Mouse (Mus musculus) limb, embryonic 14.5 days (tissue): ENCODE data around the gene Zscan26. TPM values are rescaled to one million over a fixed set of nuclear protein-coding genes. Genes with fewer than 3 reads are reported as not detected.

Experiments used
- ATAC-seq: fragments of 200-750 bp; cut with Nextera tagmentation; 2 replicates; pipeline ENCODE4 v1.8.0; 2017; ENCODE audit warnings: low read depth, moderate number of reproducible peaks, moderate TSS enrichment; ENCODE audit not compliant: low FRiP score
- DNase-seq: peaks from one replicate; pipeline ENCODE4 v3.0.0-alpha.2; 2015; ENCODE audit warnings: low spot score
- H3K27ac ChIP-seq: fragments of 300-500 bp; sonication (generic); replicated peaks from 2 replicates; pipeline ENCODE4 v1.5.1; 2014; ENCODE audit warnings: low read depth, mild to moderate bottlenecking, low read length, moderate library complexity, mixed read lengths
- H3K27me3 ChIP-seq: fragments of 300-500 bp; sonication (generic); 2 replicates; pipeline ENCODE4 v1.6.1; 2014; ENCODE audit warnings: low read length, mixed read lengths; ENCODE audit not compliant: control insufficient read depth, insufficient read depth
- H3K36me3 ChIP-seq: fragments of 300-500 bp; sonication (generic); 2 replicates; pipeline ENCODE4 v1.6.1; 2014; ENCODE audit warnings: mild to moderate bottlenecking, low read length, moderate library complexity, mixed read lengths; ENCODE audit not compliant: control insufficient read depth, insufficient read depth
- H3K4me1 ChIP-seq: fragments of 300-500 bp; sonication (generic); 2 replicates; pipeline ENCODE4 v1.6.1; 2014; ENCODE audit warnings: antibody characterized with exemption, low read length, mixed read lengths; ENCODE audit not compliant: control insufficient read depth, insufficient read depth
- H3K4me2 ChIP-seq: fragments of 300-500 bp; sonication (generic); replicated peaks from 2 replicates; pipeline ENCODE4 v1.6.1; 2014; ENCODE audit warnings: low read depth, mild to moderate bottlenecking, low read length, moderate library complexity; ENCODE audit not compliant: severe bottlenecking
- H3K4me3 ChIP-seq: fragments of 300-500 bp; sonication (generic); replicated peaks from 2 replicates; pipeline ENCODE4 v1.5.1; 2014; ENCODE audit warnings: low read length
- H3K9ac ChIP-seq: fragments of 300-500 bp; sonication (generic); 2 replicates; pipeline ENCODE4 v1.6.1; 2014; ENCODE audit warnings: mild to moderate bottlenecking, low read depth, low read length, moderate library complexity; ENCODE audit not compliant: severe bottlenecking
- H3K9me3 ChIP-seq: fragments of 300-500 bp; sonication (generic); 2 replicates; pipeline ENCODE4 v1.6.1; 2016; ENCODE audit warnings: low read length; ENCODE audit not compliant: control insufficient read depth
- POLR2A ChIP-seq: fragments of 200-500 bp; IDR thresholded peaks from 2 replicates; pipeline ENCODE4 v1.8.0; 2012; ENCODE audit warnings: inconsistent platforms, mild to moderate bottlenecking, moderate library complexity, borderline replicate concordance; ENCODE audit not compliant: insufficient read depth, insufficient read length; ENCODE audit errors: extremely low read depth
- WGBS: fragments of 180-500 bp; shearing (Covaris S2); extraction: QIAGEN DNeasy Blood & Tissue Kit; methylation state at CpG from one replicate; pipeline ENCODE4 v1.1.7; 2014; 5-methylcytosine and 5-hydroxymethylcytosine counted together
- polyA plus RNA-seq, 2 experiments: library from polyadenylated mRNA; depleted of rRNA in 1 of 2; stranded (reverse) in 1 of 2; unstranded in 1 of 2; fragments of >200 nt; fragmentation: Nextera tagmentation in 1 of 2; extraction: Ambion mirVana in 1 of 2; gene quantifications; 2 replicates each; pipeline versions ENCODE4 v1.2.1 to v1.2.3; 2012 to 2014

Zscan26 gene
- polyA plus RNA-seq, 2 experiments: 17.7 to 52.4 TPM

GRCm38 (mm10) chr13:21441207-21441572 lies 12.3 kb downstream of the Zscan26 start:
- Histone ChIP-seq H3K4me2 (peak overlapping the region; percentile 84), H3K4me1 (no peaks in the 10 kb centered on the region), H3K9me3 (no peaks in the 10 kb centered on the region), H3K27me3 (no peaks in the 10 kb centered on the region), H3K36me3 (peaks cover 36% of the 10 kb centered on the region), H3K4me3 (peak overlapping the region; percentile 60), H3K9ac (peak overlapping the region; percentile 72), H3K27ac (peak overlapping the region; percentile 68; the same call in 1 of the 2 replicates)
- no peak for TF ChIP-seq POLR2A
- WGBS: 15% methylated on average over 10 of the region's 10 CpGs
- ATAC-seq (no peak), DNase-seq (no peak)

- TF ChIP-seq POLR2A: 0 out of 2 replicates have a peak, but pooled peaks have one; percentile 9
- ATAC-seq: peak; percentile 87
These were observed 12.9 kb downstream of the Zscan26 start, which contains the start of gene Pgbd1 for GRCm38 (mm10) chr13:21440503-21441206. Pgbd1 (minus strand) TSS chr13:21441058.

GRCm38 (mm10) chr13:21435476-21435875 lies 18.1 kb downstream of the Zscan26 start:
- TF ChIP-seq POLR2A: no peak
- Histone ChIP-seq H3K36me3 (no peaks in the 10 kb centered on the region), H3K9ac (no peak overlapping the region), H3K27ac (no peak overlapping the region), H3K9me3 (no peaks in the 10 kb centered on the region), H3K4me2 (no peak overlapping the region), H3K4me1 (no peaks in the 10 kb centered on the region), H3K4me3 (no peak overlapping the region), H3K27me3 (no peaks in the 10 kb centered on the region)
- DNase-seq (no peak), ATAC-seq (no peak)
- WGBS: 83% methylated on average over 4 of the region's 4 CpGs

More at GRCm38 (mm10) chr13:21440503-21441206, 12.9 kb downstream of the Zscan26 start, which contains the start of gene Pgbd1:
- Histone ChIP-seq H3K4me1 (no peaks in the 10 kb centered on the region), H3K27ac (peak within 1 kb of the TSS; percentile 68), H3K36me3 (peaks cover 31% of the 10 kb centered on the region), H3K9ac (peak within 1 kb of the TSS; percentile 72), H3K4me2 (peak within 1 kb of the TSS; percentile 84), H3K9me3 (no peaks in the 10 kb centered on the region), H3K4me3 (peak within 1 kb of the TSS; percentile 60), H3K27me3 (no peaks in the 10 kb centered on the region)
- peak; percentile 74 for DNase-seq
- 1% methylated on average over 32 of the region's 32 CpGs for WGBS

- no peaks in the 10 kb centered on the region for H3K9me3 ChIP-seq
- WGBS: 100% methylated on average over 1 of the region's 1 CpGs
- H3K4me1 ChIP-seq: no peaks in the 10 kb centered on the region
- H3K27me3 ChIP-seq: no peaks in the 10 kb centered on the region
- H3K4me2 ChIP-seq: no peak overlapping the region
- H3K4me3 ChIP-seq: no peak overlapping the region
- DNase-seq: no peak
- no peaks in the 10 kb centered on the region for H3K36me3 ChIP-seq
- no peak for TF ChIP-seq POLR2A
- no peak overlapping the region for H3K27ac ChIP-seq
- no peak for ATAC-seq
- H3K9ac ChIP-seq: no peak overlapping the region
These were observed 25.9 kb downstream of the Zscan26 start for GRCm38 (mm10) chr13:21427631-21428030.

GRCm38 (mm10) chr13:21423301-21423700 lies 30.2 kb downstream of the Zscan26 start:
- Histone ChIP-seq H3K4me3 (no peak overlapping the region), H3K27ac (no peak overlapping the region), H3K9me3 (no peaks in the 10 kb centered on the region), H3K9ac (no peak overlapping the region), H3K36me3 (no peaks in the 10 kb centered on the region), H3K4me1 (no peaks in the 10 kb centered on the region), H3K4me2 (no peak overlapping the region), H3K27me3 (no peaks in the 10 kb centered on the region)
- ATAC-seq (no peak), DNase-seq (no peak)
- WGBS: 70% methylated on average over 5 of the region's 5 CpGs
- TF ChIP-seq POLR2A: no peak
